Mouse (Mus musculus): ENCODE results near the gene Itgb2l. TPM values are rescaled to one million over a fixed set of nuclear protein-coding genes. Genes with fewer than 3 reads are reported as not detected.
A peak's percentile ranks its signal among the peaks of the same experiment; 100 is the strongest.

Gene Itgb2l
- not detected in 2 replicates for polyA plus RNA-seq (2015; fragmentation: Nextera tagmentation; extraction: Ambion mirVana)

- H3K36me3 ChIP-seq = no peaks in the 10 kb centered on the region
- no peak within 1 kb of the TSS for H3K4me2 ChIP-seq
- no peak within 1 kb of the TSS for H3K4me3 ChIP-seq
- H3K27ac ChIP-seq (replicated peaks) = no peak within 1 kb of the TSS
- ATAC-seq (ENCODE audit: low read depth) = no peak
- H3K27me3 ChIP-seq = no peaks in the 10 kb centered on the region
- peaks cover 8% of the 10 kb centered on the region; the same call in 1 of the 2 replicates for H3K4me1 ChIP-seq (replicated peaks)
- no peaks in the 10 kb centered on the region for H3K9me3 ChIP-seq
- WGBS = 89% methylated on average over 2 of the region's 2 CpGs
- no peak within 1 kb of the TSS for H3K9ac ChIP-seq
Measured at GRCm38 (mm10) chr16:96443468-96443867, at the start of gene Itgb2l. Gene Itgb2l, minus strand, starts transcription at chr16:96443619.

DNA sequence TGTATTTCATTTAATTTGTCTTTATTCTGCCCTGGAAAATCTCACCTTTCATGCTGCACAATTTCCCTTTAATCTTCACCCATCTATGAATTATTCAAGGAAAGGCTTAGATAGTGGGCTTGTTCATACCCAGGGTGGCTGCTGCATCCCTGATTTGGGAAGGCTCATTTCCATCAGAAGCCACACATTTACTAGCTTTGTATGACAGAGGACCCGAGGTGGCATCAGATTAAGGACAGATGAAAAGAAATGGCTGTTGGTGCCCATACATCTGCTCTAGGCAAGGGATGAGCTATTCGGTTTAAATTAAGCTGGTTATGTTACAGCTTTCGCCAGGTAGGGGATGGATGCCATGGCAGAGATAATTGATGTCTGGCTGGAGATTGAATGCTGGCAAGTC, 48.1 kb upstream of the Itgb2l start:
- no peaks in the 10 kb centered on the region for H3K36me3 ChIP-seq
- H3K4me2 ChIP-seq = no peak overlapping the region
- 79% methylated on average over 3 of the region's 3 CpGs for WGBS
- H3K9ac ChIP-seq = no peak overlapping the region
- no peak overlapping the region for H3K27ac ChIP-seq (replicated peaks)
- H3K4me1 ChIP-seq (replicated peaks) = no peaks in the 10 kb centered on the region
- ATAC-seq (ENCODE audit: low read depth) = no peak
- H3K27me3 ChIP-seq = no peaks in the 10 kb centered on the region
- no peak overlapping the region for H3K4me3 ChIP-seq
- H3K9me3 ChIP-seq = no peaks in the 10 kb centered on the region

DNA sequence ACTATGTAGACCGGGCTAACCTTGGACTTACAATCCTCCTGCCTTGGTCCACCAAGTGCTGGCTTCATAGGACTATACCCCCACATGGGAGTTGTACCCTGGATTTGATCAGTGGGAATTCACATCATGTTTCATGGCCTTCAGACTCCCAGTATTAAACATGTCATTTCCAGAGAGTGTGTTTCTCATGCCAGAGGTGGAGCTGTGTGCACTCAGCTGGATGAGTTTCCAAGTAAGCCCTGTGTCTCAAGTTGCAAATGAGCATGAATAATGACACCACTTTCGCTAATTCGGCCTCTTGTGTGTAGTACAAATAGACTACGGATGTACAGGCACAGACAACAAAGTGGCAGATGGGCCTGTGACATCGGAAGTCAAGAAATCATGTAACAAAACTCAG, 44.6 kb upstream of the Itgb2l start:
- Histone ChIP-seq H3K9ac (no peak overlapping the region), H3K4me3 (no peak overlapping the region), H3K4me2 (no peak overlapping the region), H3K4me1 (replicated peaks) (no peaks in the 10 kb centered on the region), H3K27ac (replicated peaks) (no peak overlapping the region), H3K36me3 (no peaks in the 10 kb centered on the region), H3K9me3 (no peaks in the 10 kb centered on the region), H3K27me3 (no peaks in the 10 kb centered on the region)
- no peak for ATAC-seq (ENCODE audit: low read depth)
- WGBS = 70% methylated on average over 5 of the region's 5 CpGs

DNA sequence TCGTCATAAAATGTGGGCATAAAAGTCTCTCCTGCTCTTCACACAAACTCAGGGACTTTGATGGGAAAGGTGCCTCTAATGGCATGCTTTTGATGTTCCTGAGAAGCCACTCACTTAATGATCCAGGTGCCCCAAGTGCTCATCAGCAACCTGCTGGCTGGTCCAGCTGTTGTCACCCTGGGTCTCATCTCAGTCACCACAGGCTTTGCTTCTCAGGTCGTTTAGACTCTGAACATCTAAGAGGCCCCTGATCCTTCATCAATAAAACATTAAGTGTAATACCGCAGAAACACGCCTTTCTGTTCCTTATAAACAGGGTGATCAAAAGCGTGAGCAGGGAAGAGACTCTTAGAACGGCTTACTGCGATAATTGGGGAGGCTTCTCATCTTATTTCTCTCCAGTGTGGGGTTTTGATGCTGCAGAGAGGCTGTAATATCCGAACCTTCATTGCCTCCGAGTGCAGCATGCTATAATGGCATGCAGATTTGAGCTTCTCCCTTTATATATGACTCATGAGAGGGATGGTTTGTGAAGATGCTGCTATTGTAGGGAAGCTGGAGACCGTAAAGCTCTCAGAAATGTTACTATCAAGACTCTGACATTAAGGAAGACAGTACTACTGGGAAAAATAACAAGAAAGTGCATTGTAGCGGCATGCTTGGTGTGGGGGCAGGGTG, 43.7 kb upstream of the Itgb2l start:
- no peak overlapping the region for H3K4me3 ChIP-seq
- no peak for ATAC-seq (ENCODE audit: low read depth)
- peak overlapping the region; percentile 15; the same call in 1 of the 2 replicates for H3K27ac ChIP-seq (replicated peaks)
- H3K27me3 ChIP-seq = no peaks in the 10 kb centered on the region
- no peaks in the 10 kb centered on the region for H3K9me3 ChIP-seq
- no peak overlapping the region for H3K9ac ChIP-seq
- no peak overlapping the region for H3K4me2 ChIP-seq
- no peaks in the 10 kb centered on the region for H3K4me1 ChIP-seq (replicated peaks)
- H3K36me3 ChIP-seq = no peaks in the 10 kb centered on the region
- WGBS = 62% methylated on average over 11 of the region's 11 CpGs

DNA sequence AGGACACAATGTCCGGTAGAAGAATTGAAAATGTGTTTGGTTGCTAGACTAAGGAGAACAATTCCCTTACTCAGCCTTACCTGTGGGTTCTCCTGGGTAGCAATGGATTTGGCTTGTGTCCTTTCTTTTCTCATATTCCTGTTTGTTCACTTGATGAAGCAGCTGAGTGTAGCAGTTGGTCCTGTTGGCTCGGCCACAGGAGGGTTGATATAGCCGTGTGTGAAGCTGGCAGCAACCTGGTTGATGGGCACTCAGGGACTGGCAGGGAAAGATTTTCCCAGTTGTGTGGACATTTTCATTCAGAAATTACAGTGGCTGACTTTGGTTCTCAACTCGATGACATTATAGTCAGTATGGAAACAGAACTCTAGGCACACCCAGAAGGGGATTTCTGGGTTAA, 38.4 kb upstream of the Itgb2l start:
- H3K27ac ChIP-seq (replicated peaks) = no peak overlapping the region
- H3K4me1 ChIP-seq (replicated peaks) = no peaks in the 10 kb centered on the region
- no peaks in the 10 kb centered on the region for H3K36me3 ChIP-seq
- H3K9me3 ChIP-seq = no peaks in the 10 kb centered on the region
- no peak for ATAC-seq (ENCODE audit: low read depth)
- H3K4me3 ChIP-seq = no peak overlapping the region
- no peaks in the 10 kb centered on the region for H3K27me3 ChIP-seq
- H3K9ac ChIP-seq = no peak overlapping the region
- no peak overlapping the region for H3K4me2 ChIP-seq
- 83% methylated on average over 4 of the region's 4 CpGs for WGBS

DNA sequence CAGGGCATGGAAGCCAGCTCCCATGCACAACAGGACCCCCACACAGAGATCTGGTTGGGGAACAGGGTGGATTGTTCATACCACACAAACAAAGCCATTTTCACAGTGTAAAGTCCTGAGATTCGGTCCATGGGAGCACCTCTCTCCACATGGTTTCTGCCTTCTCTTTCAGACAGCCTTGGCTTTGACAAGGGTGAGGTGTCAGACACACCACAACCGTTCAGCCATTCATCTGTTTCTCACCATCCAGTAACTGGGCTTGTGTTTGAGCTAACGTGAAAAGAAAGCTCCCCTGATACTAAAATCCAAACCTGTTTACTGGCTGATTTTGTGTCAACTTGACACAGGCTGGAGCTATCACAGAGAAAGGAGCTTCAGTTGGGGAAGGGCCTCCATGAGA, 30.8 kb upstream of the Itgb2l start:
- Histone ChIP-seq H3K4me2 (no peak overlapping the region), H3K27me3 (no peaks in the 10 kb centered on the region), H3K4me1 (replicated peaks) (peaks cover 23% of the 10 kb centered on the region), H3K4me3 (no peak overlapping the region), H3K9ac (no peak overlapping the region), H3K27ac (replicated peaks) (no peak overlapping the region), H3K36me3 (no peaks in the 10 kb centered on the region), H3K9me3 (no peaks in the 10 kb centered on the region)
- ATAC-seq (ENCODE audit: low read depth) = no peak
- WGBS = 55% methylated on average over 3 of the region's 3 CpGs

- Histone ChIP-seq H3K27me3 (no peaks in the 10 kb centered on the region), H3K9me3 (no peaks in the 10 kb centered on the region), H3K4me3 (no peak overlapping the region), H3K36me3 (no peaks in the 10 kb centered on the region), H3K4me2 (no peak overlapping the region), H3K9ac (no peak overlapping the region), H3K4me1 (replicated peaks) (peaks cover 36% of the 10 kb centered on the region), H3K27ac (replicated peaks) (peak overlapping the region; percentile 59)
- WGBS = 61% methylated on average over 7 of the region's 7 CpGs
- ATAC-seq (ENCODE audit: low read depth) = no peak
Measured at GRCm38 (mm10) chr16:96472816-96473215, 29.4 kb upstream of the Itgb2l start.

DNA sequence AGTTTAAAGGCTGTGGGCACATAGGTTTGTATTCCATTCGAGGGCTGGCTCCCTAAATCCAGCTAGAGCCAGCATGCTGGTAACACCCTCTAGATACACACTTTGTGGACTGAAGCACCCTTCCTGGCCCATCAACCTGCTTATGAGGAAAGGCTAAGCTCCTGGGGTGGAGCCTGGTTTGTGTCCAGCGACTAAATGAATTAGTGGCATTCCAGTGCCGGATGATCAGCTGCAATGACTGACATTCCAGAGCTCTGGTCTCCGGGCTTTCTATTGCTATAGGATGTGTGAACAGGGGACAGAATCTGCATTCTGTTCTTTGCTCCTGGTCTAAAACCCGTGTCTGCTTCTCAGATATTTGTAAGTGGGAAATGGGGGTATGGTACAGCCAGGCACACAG, 28.9 kb upstream of the Itgb2l start:
- H3K27ac ChIP-seq (replicated peaks) = peak overlapping the region; percentile 59

DNA sequence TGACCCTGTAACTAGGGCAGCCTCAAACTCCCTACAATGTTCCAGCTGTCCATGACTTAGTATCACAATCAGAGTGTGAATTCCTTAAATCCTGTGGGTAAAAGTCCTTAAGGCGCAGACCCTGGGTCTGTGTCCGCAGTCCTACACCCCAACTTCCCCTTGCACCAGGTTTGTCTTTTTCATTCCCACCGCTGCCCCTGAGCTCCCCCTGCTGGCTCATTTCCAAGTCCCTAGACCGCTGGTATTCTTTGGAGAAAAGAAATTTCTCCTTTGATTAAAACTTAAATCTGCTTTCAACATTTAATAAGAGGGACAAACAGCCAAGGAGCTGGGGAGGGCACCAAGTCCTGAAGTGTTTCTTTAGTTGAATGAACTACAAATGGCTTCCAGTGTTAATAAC, 26.2 kb upstream of the Itgb2l start:
- Histone ChIP-seq H3K9ac (no peak overlapping the region), H3K27me3 (no peaks in the 10 kb centered on the region), H3K4me1 (replicated peaks) (peaks cover 39% of the 10 kb centered on the region), H3K4me3 (no peak overlapping the region), H3K4me2 (0 out of 2 replicates have a peak overlapping the region, but pooled peaks have one; percentile 43), H3K27ac (replicated peaks) (no peak overlapping the region), H3K36me3 (no peaks in the 10 kb centered on the region), H3K9me3 (no peaks in the 10 kb centered on the region)
- WGBS = 59% methylated on average over 4 of the region's 4 CpGs
- ATAC-seq (ENCODE audit: low read depth) = no peak

More for the DNA sequence above, 28.9 kb upstream of the Itgb2l start:
- Histone ChIP-seq H3K9ac (no peak overlapping the region), H3K9me3 (no peaks in the 10 kb centered on the region), H3K4me2 (0 out of 2 replicates have a peak overlapping the region, but pooled peaks have one; percentile 0), H3K36me3 (no peaks in the 10 kb centered on the region), H3K4me1 (replicated peaks) (peaks cover 39% of the 10 kb centered on the region), H3K4me3 (no peak overlapping the region), H3K27me3 (no peaks in the 10 kb centered on the region)
- no peak for ATAC-seq (ENCODE audit: low read depth)
- 45% methylated on average over 5 of the region's 5 CpGs for WGBS

DNA sequence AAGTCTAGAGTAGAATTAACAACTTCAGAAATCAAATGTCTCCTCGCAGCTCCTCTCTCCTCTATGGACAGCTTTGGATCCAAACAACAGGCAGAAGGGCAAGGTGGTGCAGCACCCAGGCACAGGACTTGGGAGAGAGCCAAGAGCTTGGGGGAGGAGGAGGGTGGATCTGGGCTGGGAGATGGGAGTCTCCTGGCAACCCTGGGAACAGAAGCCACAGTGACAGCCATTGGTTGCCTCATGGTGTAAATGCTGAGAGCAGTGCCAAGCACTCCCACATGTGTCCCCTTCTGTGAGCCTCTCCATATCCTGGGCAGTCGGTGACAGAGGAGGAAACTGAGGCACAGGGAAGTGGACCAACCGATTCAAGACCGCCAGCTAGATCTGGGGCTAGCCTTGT, 25.3 kb upstream of the Itgb2l start:
- Histone ChIP-seq H3K27me3 (no peaks in the 10 kb centered on the region), H3K9ac (no peak overlapping the region), H3K4me2 (peak overlapping the region; percentile 43), H3K27ac (replicated peaks) (no peak overlapping the region), H3K9me3 (no peaks in the 10 kb centered on the region), H3K36me3 (no peaks in the 10 kb centered on the region), H3K4me1 (replicated peaks) (peaks cover 34% of the 10 kb centered on the region), H3K4me3 (peak overlapping the region; percentile 27; the same call in 1 of the 2 replicates)
- ATAC-seq (ENCODE audit: low read depth) = peak; percentile 86
- WGBS = 83% methylated on average over 4 of the region's 4 CpGs

DNA sequence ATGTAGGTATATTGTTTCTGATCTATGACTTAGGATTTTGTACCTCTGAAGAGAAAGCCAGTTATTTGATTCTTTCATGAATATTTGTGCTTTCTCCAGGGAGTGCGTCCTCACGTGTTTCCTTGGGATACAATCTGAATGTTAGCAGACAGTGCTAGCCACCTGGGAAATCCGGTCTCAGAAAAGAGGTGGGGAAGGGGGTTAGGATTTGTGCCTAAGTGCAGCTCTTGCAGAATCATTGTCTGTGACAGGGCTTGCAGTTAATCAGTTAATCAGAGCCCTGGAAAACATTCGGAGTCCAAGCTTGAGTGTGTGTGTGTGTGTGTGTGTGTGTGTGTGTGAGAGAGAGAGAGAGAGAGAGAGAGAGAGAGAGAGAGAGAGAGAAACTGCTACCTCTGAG, 24.6 kb upstream of the Itgb2l start:
- WGBS = 67% methylated on average over 4 of the region's 4 CpGs
- Histone ChIP-seq H3K4me2 (peak overlapping the region; percentile 43), H3K4me3 (peak overlapping the region; percentile 27), H3K36me3 (no peaks in the 10 kb centered on the region), H3K9me3 (no peaks in the 10 kb centered on the region), H3K4me1 (replicated peaks) (peaks cover 34% of the 10 kb centered on the region), H3K27ac (replicated peaks) (no peak overlapping the region), H3K27me3 (no peaks in the 10 kb centered on the region), H3K9ac (no peak overlapping the region; the same call in 1 of the 2 replicates)
- ATAC-seq (ENCODE audit: low read depth) = 0 out of 2 replicates have a peak, but pooled peaks have one; percentile 28

- H3K4me2 ChIP-seq = peak within 1 kb of the TSS; percentile 43
- H3K36me3 ChIP-seq = no peaks in the 10 kb centered on the region
- peak within 1 kb of the TSS; percentile 27 for H3K4me3 ChIP-seq
- H3K27me3 ChIP-seq = no peaks in the 10 kb centered on the region
- WGBS = 14% methylated on average over 8 of the region's 8 CpGs
- ATAC-seq (ENCODE audit: low read depth) = peak; percentile 72
- H3K9me3 ChIP-seq = no peaks in the 10 kb centered on the region
- H3K4me1 ChIP-seq (replicated peaks) = peaks cover 30% of the 10 kb centered on the region
- peak within 1 kb of the TSS; percentile 53 for H3K9ac ChIP-seq
- peak within 1 kb of the TSS; percentile 34; the same call in 1 of the 2 replicates for H3K27ac ChIP-seq (replicated peaks)
Measured at GRCm38 (mm10) chr16:96467445-96467844, 24.0 kb upstream of the Itgb2l start, which contains the start of gene Pcp4. Gene Pcp4, plus strand, starts transcription at chr16:96467606.

GRCm38 (mm10) chr16:96460788-96461187, 17.4 kb upstream of the Itgb2l start:
- H3K9ac ChIP-seq = no peak overlapping the region
- H3K4me1 ChIP-seq (replicated peaks) = no peaks in the 10 kb centered on the region
- no peaks in the 10 kb centered on the region for H3K27me3 ChIP-seq
- no peak overlapping the region for H3K27ac ChIP-seq (replicated peaks)
- H3K4me2 ChIP-seq = no peak overlapping the region
- no peak for ATAC-seq (ENCODE audit: low read depth)
- no peaks in the 10 kb centered on the region for H3K36me3 ChIP-seq
- H3K4me3 ChIP-seq = no peak overlapping the region
- 50% methylated on average over 3 of the region's 3 CpGs for WGBS
- no peaks in the 10 kb centered on the region for H3K9me3 ChIP-seq

All from neural tube, embryonic 13.5 days (tissue).